Mouse (Mus musculus) MEL (cell line): ENCODE results near the gene Slc1a7. TPM values are rescaled to one million over a fixed set of nuclear protein-coding genes. Genes with fewer than 3 reads are reported as not detected.

Source experiments
- DNase-seq: peaks from one replicate; pipeline ENCODE4 v3.0.0; 2011; ENCODE audit warnings: low read depth, low spot score
- H3K27ac ChIP-seq: 2 replicates; pipeline ENCODE4 v1.5.1; 2012; ENCODE audit warnings: low read depth, mild to moderate bottlenecking, control low read depth, low read length, moderate library complexity; ENCODE audit not compliant: control insufficient read depth
- H3K27me3 ChIP-seq, 2 experiments: fragments of 150-350 bp in 1 of 2; sonication (generic) in 1 of 2; 2 replicates each; pipeline ENCODE4 v1.6.1; 2012; ENCODE audit warnings: low read length in 2 of 2, mild to moderate bottlenecking in 2 of 2, improper control_type of control experiment in 1 of 2, moderate library complexity in 1 of 2; ENCODE audit not compliant: insufficient read depth in 2 of 2, control insufficient read depth in 1 of 2
- H3K36me3 ChIP-seq, 2 experiments: 2 replicates each; pipeline ENCODE4 v1.6.1; 2012 to 2014; ENCODE audit warnings: low read length in 2 of 2, improper control_type of control experiment in 1 of 2, inconsistent platforms in 1 of 2, mild to moderate bottlenecking in 1 of 2; ENCODE audit not compliant: insufficient read depth in 2 of 2, control insufficient read depth in 1 of 2
- H3K4me1 ChIP-seq, 2 experiments: fragments of 150-350 bp in 1 of 2; sonication (generic) in 1 of 2; 2 replicates each; pipeline ENCODE4 v1.6.1; 2012; ENCODE audit warnings: low read length in 2 of 2, improper control_type of control experiment in 1 of 2, mild to moderate bottlenecking in 1 of 2; ENCODE audit not compliant: insufficient read depth in 2 of 2, control insufficient read depth in 1 of 2
- H3K4me3 ChIP-seq, 2 experiments: fragments of 150-350 bp in 1 of 2; sonication (generic) in 1 of 2; 2 replicates each; pipeline ENCODE4 v1.5.1; 2012; ENCODE audit warnings: low read depth in 2 of 2, low read length in 2 of 2, mild to moderate bottlenecking in 2 of 2, moderate library complexity in 2 of 2, control low read depth in 1 of 2, improper control_type of control experiment in 1 of 2; ENCODE audit not compliant: control insufficient read depth in 1 of 2, insufficient read depth in 1 of 2
- H3K79me2 ChIP-seq: 2 replicates; pipeline ENCODE4 v1.6.1; 2012; ENCODE audit warnings: mild to moderate bottlenecking, low read length, moderate library complexity; ENCODE audit not compliant: control insufficient read depth, poor library complexity, insufficient read depth
- H3K9ac ChIP-seq: 2 replicates; pipeline ENCODE4 v1.6.1; 2012; ENCODE audit warnings: low read depth, mild to moderate bottlenecking, control low read depth, low read length, moderate library complexity; ENCODE audit not compliant: control insufficient read depth, poor library complexity, severe bottlenecking
- H3K9me3 ChIP-seq: fragments of 150-350 bp; sonication (generic); replicated peaks from 2 replicates; pipeline ENCODE4 v1.6.1; 2012; ENCODE audit warnings: mild to moderate bottlenecking, low read length, improper control_type of control experiment, moderate library complexity; ENCODE audit not compliant: insufficient read depth
- BHLHE40 ChIP-seq: IDR thresholded peaks from 2 replicates; pipeline ENCODE4 v1.6.1; 2012; ENCODE audit warnings: low read depth, mild to moderate bottlenecking, inconsistent platforms, low read length, improper control_type of control experiment, borderline replicate concordance
- CHD2 ChIP-seq: IDR thresholded peaks from 2 replicates; pipeline ENCODE4 v1.6.1; 2011; ENCODE audit warnings: low read length, improper control_type of control experiment
- E2F4 ChIP-seq: IDR thresholded peaks from 2 replicates; pipeline ENCODE4 v1.6.1; 2011; ENCODE audit warnings: low read depth, low read length, improper control_type of control experiment, borderline replicate concordance
- ETS1 ChIP-seq: IDR thresholded peaks from 2 replicates; pipeline ENCODE4 v1.6.1; 2012; ENCODE audit warnings: low read depth, mild to moderate bottlenecking, inconsistent platforms, low read length, improper control_type of control experiment, moderate library complexity
- GATA1 ChIP-seq: IDR thresholded peaks from 2 replicates; pipeline ENCODE4 v1.6.1; 2011; ENCODE audit warnings: low read depth, low read length, improper control_type of control experiment
- HCFC1 ChIP-seq: IDR thresholded peaks from 2 replicates; pipeline ENCODE4 v1.6.1; 2012; ENCODE audit warnings: low read depth, mild to moderate bottlenecking, inconsistent platforms, low read length, improper control_type of control experiment, moderate library complexity
- KAT2A ChIP-seq: conservative IDR thresholded peaks from 2 replicates; pipeline ENCODE4 v1.6.1; 2012; ENCODE audit warnings: low read depth, low read length, improper control_type of control experiment, inconsistent platforms
- MAFK ChIP-seq: IDR thresholded peaks from 2 replicates; pipeline ENCODE4 v1.6.1; 2011; ENCODE audit warnings: low read depth, mild to moderate bottlenecking, low read length, improper control_type of control experiment, borderline replicate concordance
- MAZ ChIP-seq: IDR thresholded peaks from 2 replicates; pipeline ENCODE4 v1.6.1; 2012; ENCODE audit warnings: low read depth, mild to moderate bottlenecking, inconsistent platforms, low read length, improper control_type of control experiment
- MEF2A ChIP-seq: IDR thresholded peaks from 2 replicates; pipeline ENCODE4 v1.6.1; 2014; ENCODE audit warnings: low read depth, mild to moderate bottlenecking, inconsistent platforms, low read length, improper control_type of control experiment; ENCODE audit not compliant: poor library complexity, insufficient replicate concordance, severe bottlenecking; ENCODE audit errors: extremely low read depth
- MXI1 ChIP-seq: IDR thresholded peaks from 2 replicates; pipeline ENCODE4 v1.6.1; 2011; ENCODE audit warnings: mild to moderate bottlenecking, low read depth, low read length, improper control_type of control experiment
- MYB ChIP-seq: IDR thresholded peaks from 2 replicates; pipeline ENCODE4 v1.6.1; 2011; ENCODE audit warnings: mild to moderate bottlenecking, low read depth, low read length, improper control_type of control experiment
- MYC ChIP-seq: IDR thresholded peaks from 2 replicates; pipeline ENCODE4 v1.6.1; 2011; ENCODE audit warnings: low read depth, mild to moderate bottlenecking, low read length, improper control_type of control experiment, moderate library complexity
- NELFE ChIP-seq: IDR thresholded peaks from 2 replicates; pipeline ENCODE4 v1.6.1; 2011; ENCODE audit warnings: low read depth, low read length, improper control_type of control experiment
- POLR2A ChIP-seq, 2 experiments: IDR thresholded peaks; 2 replicates each; pipeline ENCODE4 v1.6.1; 2011 to 2012; ENCODE audit warnings: low read length in 2 of 2, mild to moderate bottlenecking in 2 of 2, control low read depth in 1 of 2, improper control_type of control experiment in 1 of 2, low read depth in 1 of 2, moderate library complexity in 1 of 2; ENCODE audit not compliant: control insufficient read depth in 1 of 2, insufficient read depth in 1 of 2, poor library complexity in 1 of 2
- POLR2AphosphoS2 ChIP-seq: IDR thresholded peaks from 2 replicates; pipeline ENCODE4 v1.6.1; 2011; ENCODE audit warnings: low read length, improper control_type of control experiment
- RAD21 ChIP-seq: IDR thresholded peaks from 2 replicates; pipeline ENCODE4 v1.6.1; 2011; ENCODE audit warnings: mild to moderate bottlenecking, low read depth, low read length, improper control_type of control experiment
- SIN3A ChIP-seq: IDR thresholded peaks from 2 replicates; pipeline ENCODE4 v1.6.1; 2012; ENCODE audit warnings: low read length, improper control_type of control experiment, inconsistent platforms
- SMC3 ChIP-seq: IDR thresholded peaks from 2 replicates; pipeline ENCODE4 v1.6.1; 2011; ENCODE audit warnings: low read depth, low read length, improper control_type of control experiment
- TBP ChIP-seq: IDR thresholded peaks from 2 replicates; pipeline ENCODE4 v1.8.0; 2011; ENCODE audit warnings: low read depth, low read length, improper control_type of control experiment
- UBTF ChIP-seq: IDR thresholded peaks from 2 replicates; pipeline ENCODE4 v1.6.1; 2012; ENCODE audit warnings: low read depth, mild to moderate bottlenecking, inconsistent platforms, low read length, improper control_type of control experiment, moderate library complexity, borderline replicate concordance; ENCODE audit not compliant: insufficient read depth
- USF1 ChIP-seq: IDR thresholded peaks from 2 replicates; pipeline ENCODE4 v1.6.1; 2014; ENCODE audit warnings: low read depth, mild to moderate bottlenecking, inconsistent platforms, low read length, improper control_type of control experiment, moderate library complexity
- ZNF384 ChIP-seq: IDR thresholded peaks from 2 replicates; pipeline ENCODE4 v1.6.1; 2012; ENCODE audit warnings: low read depth, mild to moderate bottlenecking, inconsistent platforms, low read length, improper control_type of control experiment
- polyA plus RNA-seq, 2 experiments: library from polyadenylated mRNA; stranded (reverse) in 1 of 2; unstranded in 1 of 2; fragments of >175 nt in 1 of 2; fragments of >200 nt in 1 of 2; gene quantifications; 2 replicates each; pipeline versions ENCODE4 v1.2.1 to v1.2.4; 2012; ENCODE audit warnings: low replicate concordance in 2 of 2, low read depth in 1 of 2; ENCODE audit not compliant: insufficient read length in 2 of 2, insufficient read depth in 1 of 2, missing spikeins in 1 of 2
- total RNA-seq: library from RNA; depleted of rRNA; stranded (reverse); fragments of 300-350 nt; gene quantifications from 2 replicates; pipeline ENCODE4 v1.2.3, GENCODE M21; 2012

The Slc1a7 gene
- total and polyA plus RNA-seq, 3 experiments: 0.68 TPM; not detected in 2

GRCm38 (mm10) chr4:107971162-107971561 lies 3.0 kb downstream of the Slc1a7 start:
- Histone ChIP-seq H3K4me1 (peaks cover 0 to 5% of the 10 kb centered on the region in 2 experiments; a peak in 1 of 4 replicates), H3K4me3 (no peak overlapping the region), H3K79me2 (no peaks in the 10 kb centered on the region), H3K27ac (no peak overlapping the region), H3K27me3 (peaks cover 1 to 2% of the 10 kb centered on the region in 2 experiments), H3K9me3 (no peaks in the 10 kb centered on the region), H3K36me3 (no peaks in the 10 kb centered on the region), H3K9ac (no peak overlapping the region)
- no peak for DNase-seq
- no peak for TF ChIP-seq MEF2A
- no peak for TF ChIP-seq MYB
- TF ChIP-seq HCFC1: no peak
- TF ChIP-seq ZNF384: no peak
- no peak for TF ChIP-seq MAFK
- no peak for TF ChIP-seq BHLHE40
- TF ChIP-seq POLR2AphosphoS2: no peak
- no peak for TF ChIP-seq SMC3
- no peak for TF ChIP-seq USF1
- TF ChIP-seq KAT2A: no peak
- TF ChIP-seq MYC: no peak
- no peak for TF ChIP-seq UBTF
- TF ChIP-seq GATA1: no peak
- no peak for TF ChIP-seq E2F4
- TF ChIP-seq SIN3A: no peak
- TF ChIP-seq ETS1: no peak
- TF ChIP-seq TBP: no peak
- TF ChIP-seq NELFE: no peak
- no peak for TF ChIP-seq CHD2
- TF ChIP-seq MXI1: no peak

- no peak overlapping the region for H3K27ac ChIP-seq
- H3K4me3 ChIP-seq: no peak overlapping the region
- no peaks in the 10 kb centered on the region for H3K4me1 ChIP-seq
- no peaks in the 10 kb centered on the region for H3K9me3 ChIP-seq
- peaks cover 1 to 2% of the 10 kb centered on the region in 2 experiments for H3K27me3 ChIP-seq
- H3K79me2 ChIP-seq: no peaks in the 10 kb centered on the region
- no peak overlapping the region for H3K9ac ChIP-seq
- no peak for DNase-seq
- TF ChIP-seq MAFK: no peak
- no peak for TF ChIP-seq MAZ
- TF ChIP-seq SIN3A: no peak
- no peak for TF ChIP-seq RAD21
- TF ChIP-seq MYC: no peak
- no peak for TF ChIP-seq USF1
- TF ChIP-seq MXI1: no peak
- no peak for TF ChIP-seq CHD2
- TF ChIP-seq POLR2A (IDR thresholded peaks at IDR 0.05; ENCODE audit: control insufficient read depth in 1 of 2, insufficient read depth in 1 of 2, low read depth in 1 of 2, low read length in 2 of 2, poor library complexity in 1 of 2): no peak
- TF ChIP-seq ZNF384: no peak
- no peak for TF ChIP-seq E2F4
- TF ChIP-seq TBP: no peak
- no peak for TF ChIP-seq UBTF
- H3K36me3 ChIP-seq: no peaks in the 10 kb centered on the region
Observed at GRCm38 (mm10) chr4:107974527-107974926, 6.4 kb downstream of the Slc1a7 start.
